Mouse (Mus musculus) ES-Bruce4 (cell line): Measurements from ENCODE around the gene Ung.

ENCODE experiments used
- CTCF ChIP-seq: IDR thresholded peaks from one replicate; pipeline ENCODE4 v1.8.1; 2011; ENCODE audit warnings: low read depth, low read length
- POLR2A ChIP-seq: IDR thresholded peaks from one replicate; pipeline ENCODE4 v1.8.1; 2011; ENCODE audit warnings: low read length; ENCODE audit not compliant: insufficient read depth

- TF ChIP-seq CTCF: no peak
- no peak for TF ChIP-seq POLR2A
Measured at GRCm38 (mm10) chr5:114132841-114133240, 2.7 kb downstream of the Ung start.
